Mouse (Mus musculus): ENCODE data around the gene Fbln1.

GRCm38 (mm10) chr15:85180368-85180767 is 25.4 kb upstream of the Fbln1 start:
- no peak for TF ChIP-seq CTCF (IDR thresholded peaks at IDR 0.05; ENCODE audit: borderline replicate concordance, insufficient read depth, low read depth, low read length)
- no peak for TF ChIP-seq POLR2A (IDR thresholded peaks at IDR 0.05; ENCODE audit: borderline replicate concordance, insufficient read depth, low read length)
